Mouse (Mus musculus) brain, embryonic 14.5 days (tissue): Measurements from ENCODE around the gene Aak1.

Experiments
- CTCF ChIP-seq: fragments of 200-500 bp; IDR thresholded peaks from 2 replicates; pipeline ENCODE4 v1.5.1; 2012; ENCODE audit warnings: inconsistent platforms, mild to moderate bottlenecking, moderate library complexity, borderline replicate concordance; ENCODE audit not compliant: insufficient read depth, insufficient read length; ENCODE audit errors: extremely low read depth
- POLR2A ChIP-seq: fragments of 200-500 bp; IDR thresholded peaks from 2 replicates; pipeline ENCODE4 v1.6.1; 2012; ENCODE audit warnings: mild to moderate bottlenecking, inconsistent platforms, borderline replicate concordance; ENCODE audit not compliant: poor library complexity, insufficient read depth, insufficient read length, severe bottlenecking; ENCODE audit errors: extremely low read depth

- no peak for TF ChIP-seq CTCF
- no peak for TF ChIP-seq POLR2A
Observed at GRCm38 (mm10) chr6:86948746-86949145, 99.4 kb downstream of the Aak1 start.
